Mouse (Mus musculus) liver, embryonic 16.5 days (tissue): Measurements from ENCODE around the gene Gtf3c1. TPM values are rescaled to one million over a fixed set of nuclear protein-coding genes. Genes with fewer than 3 reads are reported as not detected.

ENCODE experiments used
- ATAC-seq: fragments of 200-750 bp; cut with Nextera tagmentation; 2 replicates; pipeline ENCODE4 v1.8.0; 2017; ENCODE audit warnings: low read depth, mild to moderate bottlenecking, moderate number of reproducible peaks, moderate library complexity
- H3K27ac ChIP-seq: fragments of 300-500 bp; sonication (generic); 2 replicates; pipeline ENCODE4 v1.5.1; 2014; ENCODE audit warnings: mild to moderate bottlenecking, low read length
- H3K27me3 ChIP-seq: fragments of 300-500 bp; sonication (generic); 2 replicates; pipeline ENCODE4 v1.6.1; 2014; ENCODE audit warnings: low read depth, low read length, mixed read lengths; ENCODE audit not compliant: control insufficient read depth, insufficient read depth
- H3K36me3 ChIP-seq: fragments of 300-500 bp; sonication (generic); 2 replicates; pipeline ENCODE4 v1.6.1; 2014; ENCODE audit warnings: mild to moderate bottlenecking; ENCODE audit not compliant: control insufficient read depth, insufficient read depth
- H3K4me1 ChIP-seq: fragments of 300-500 bp; sonication (generic); 2 replicates; pipeline ENCODE4 v1.6.1; 2014; ENCODE audit warnings: low read depth, low read length, mixed read lengths; ENCODE audit not compliant: control insufficient read depth
- H3K4me2 ChIP-seq: fragments of 300-500 bp; sonication (generic); 2 replicates; pipeline ENCODE4 v1.6.1; 2014; ENCODE audit warnings: low read depth, low read length, mixed read lengths
- H3K4me3 ChIP-seq: fragments of 300-500 bp; sonication (generic); 2 replicates; pipeline ENCODE4 v1.5.1; 2014; ENCODE audit warnings: low read depth, mild to moderate bottlenecking, low read length
- H3K9ac ChIP-seq: fragments of 300-500 bp; sonication (generic); 2 replicates; pipeline ENCODE4 v1.6.1; 2014; ENCODE audit warnings: low read depth, low read length
- H3K9me3 ChIP-seq: fragments of 300-500 bp; sonication (generic); replicated peaks from 2 replicates; pipeline ENCODE4 v1.6.1; 2016; ENCODE audit warnings: low read length; ENCODE audit not compliant: control insufficient read depth
- WGBS: fragments of 180-500 bp; shearing (Covaris S2); extraction: QIAGEN DNeasy Blood & Tissue Kit; methylation state at CpG from one replicate; pipeline ENCODE4 v1.1.7; 2014; ENCODE audit not compliant: insufficient replicate concordance; 5-methylcytosine and 5-hydroxymethylcytosine counted together
- polyA plus RNA-seq: library from polyadenylated mRNA; unstranded; fragments of >200 nt; fragmentation: Nextera tagmentation; extraction: Ambion mirVana; gene quantifications from 2 replicates; pipeline ENCODE4 v1.2.1, GENCODE M21; 2015

Gene Gtf3c1
- polyA plus RNA-seq, result 7.1 and 7.3 TPM in 2 replicates

DNA sequence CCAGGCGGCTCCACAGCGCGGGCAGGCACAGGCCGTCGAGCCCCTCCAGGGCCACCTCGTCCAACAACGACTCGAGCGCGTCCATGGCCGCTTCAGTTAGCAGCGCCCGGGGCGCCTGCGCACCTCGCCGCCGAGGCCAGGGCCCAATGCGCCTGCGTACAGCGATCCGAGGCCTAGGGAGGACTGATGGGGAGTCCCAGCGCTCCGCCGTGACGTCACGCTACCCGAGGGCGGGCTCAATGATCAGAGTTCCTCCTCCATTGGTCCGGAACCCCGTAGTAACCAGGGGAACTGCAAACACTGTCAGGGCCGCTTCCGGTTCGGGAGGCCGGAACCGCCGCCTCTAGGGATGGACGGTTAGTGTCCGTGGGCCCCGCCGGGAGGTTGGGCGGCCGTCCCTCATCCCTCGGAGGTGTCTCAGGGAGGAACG lies at the start of gene Gtf3c1, which contains the start of gene D430042O09Rik:
Gene Gtf3c1, minus strand, starts transcription at position 188 of the 430 bp plus-strand sequence.
Gene D430042O09Rik, plus strand, starts transcription at position 296 of the 430 bp plus-strand sequence.
- peaks cover 6% of the 10 kb centered on the region for H3K36me3 ChIP-seq
- ATAC-seq, result peak; percentile 98
- H3K9me3 ChIP-seq, result no peaks in the 10 kb centered on the region
- peak within 1 kb of the TSS; percentile 88 for H3K27ac ChIP-seq
- peak within 1 kb of the TSS; percentile 96 for H3K4me2 ChIP-seq
- peak within 1 kb of the TSS; percentile 90 for H3K9ac ChIP-seq
- peak within 1 kb of the TSS; percentile 94 for H3K4me3 ChIP-seq
- 0% methylated on average over 45 of the region's 45 CpGs for WGBS
- H3K27me3 ChIP-seq, result no peaks in the 10 kb centered on the region
- H3K4me1 ChIP-seq, result peaks cover 31% of the 10 kb centered on the region

DNA sequence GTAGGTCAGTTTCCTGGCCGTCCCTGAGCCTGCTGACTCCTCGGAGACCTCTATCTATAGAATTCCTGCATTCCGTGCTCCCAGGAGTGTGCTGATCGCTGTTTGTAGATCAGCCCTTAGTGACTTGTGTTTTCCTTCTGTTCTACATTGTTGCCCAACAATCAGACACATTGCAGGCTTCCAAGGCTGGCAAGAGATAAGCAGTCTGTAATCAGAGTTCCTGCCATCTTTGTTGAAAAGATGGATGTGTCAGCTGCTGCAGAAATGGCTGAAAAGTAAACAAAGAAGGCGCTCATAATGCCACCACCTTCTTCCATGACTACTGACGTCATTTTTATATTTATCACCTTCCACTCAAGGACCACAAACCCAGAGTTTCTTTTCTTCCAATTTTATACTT lies 49.2 kb upstream of the Gtf3c1 start:
- 44% methylated on average over 6 of the region's 6 CpGs for WGBS
- Histone ChIP-seq H3K27me3 (no peaks in the 10 kb centered on the region), H3K36me3 (no peaks in the 10 kb centered on the region), H3K4me3 (no peak overlapping the region), H3K4me2 (no peak overlapping the region), H3K27ac (no peak overlapping the region), H3K9ac (no peak overlapping the region), H3K4me1 (no peaks in the 10 kb centered on the region), H3K9me3 (no peaks in the 10 kb centered on the region)
- ATAC-seq, result no peak

- Histone ChIP-seq H3K27me3 (no peaks in the 10 kb centered on the region), H3K9me3 (no peaks in the 10 kb centered on the region), H3K27ac (no peak overlapping the region), H3K4me1 (no peaks in the 10 kb centered on the region), H3K4me2 (no peak overlapping the region), H3K9ac (no peak overlapping the region), H3K36me3 (no peaks in the 10 kb centered on the region), H3K4me3 (no peak overlapping the region)
- ATAC-seq, result no peak
- 60% methylated on average over 3 of the region's 3 CpGs for WGBS
Observed at GRCm38 (mm10) chr7:125753326-125753715, 45.7 kb upstream of the Gtf3c1 start.

DNA sequence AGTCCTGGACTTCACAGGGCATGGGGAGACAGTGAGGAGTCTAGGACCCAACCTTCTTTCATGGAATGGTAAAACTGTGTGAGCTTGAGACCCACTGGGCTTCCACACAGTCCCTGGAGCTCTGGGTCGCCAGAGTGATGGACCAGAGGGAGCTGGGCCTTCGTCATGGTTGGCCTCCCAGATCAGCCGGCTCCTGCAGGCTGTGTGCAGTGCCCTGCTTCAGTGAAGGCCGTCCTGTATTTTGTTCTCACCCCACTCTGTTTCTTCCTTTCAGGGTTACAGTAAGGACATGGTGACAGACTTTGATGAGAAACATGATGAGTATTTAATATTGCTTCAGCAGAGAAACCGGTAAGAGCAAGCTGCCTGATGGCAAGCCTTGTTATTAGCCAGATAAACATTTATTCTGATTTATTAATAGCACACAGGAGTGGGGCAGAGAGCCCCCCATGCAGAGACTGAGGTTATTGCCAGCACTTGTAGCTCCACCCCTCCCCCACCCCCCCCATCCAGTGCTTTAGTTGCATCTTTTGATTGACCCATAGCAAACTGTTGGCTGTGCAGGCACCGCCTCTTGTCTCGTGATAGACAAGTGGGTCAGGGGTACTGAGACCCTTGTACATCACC lies 45.2 kb upstream of the Gtf3c1 start:
- H3K36me3 ChIP-seq, result no peaks in the 10 kb centered on the region
- H3K4me1 ChIP-seq, result no peaks in the 10 kb centered on the region
- H3K4me3 ChIP-seq, result no peak overlapping the region
- H3K9me3 ChIP-seq, result no peaks in the 10 kb centered on the region
- no peak for ATAC-seq
- no peak overlapping the region for H3K27ac ChIP-seq
- no peak overlapping the region for H3K4me2 ChIP-seq
- no peaks in the 10 kb centered on the region for H3K27me3 ChIP-seq
- WGBS, result 67% methylated on average over 7 of the region's 7 CpGs
- H3K9ac ChIP-seq, result no peak overlapping the region

GRCm38 (mm10) chr7:125748186-125748585 lies 40.6 kb upstream of the Gtf3c1 start:
- Histone ChIP-seq H3K27ac (no peak overlapping the region), H3K4me2 (no peak overlapping the region), H3K9ac (no peak overlapping the region), H3K9me3 (no peaks in the 10 kb centered on the region), H3K4me3 (no peak overlapping the region), H3K27me3 (no peaks in the 10 kb centered on the region), H3K36me3 (no peaks in the 10 kb centered on the region), H3K4me1 (no peaks in the 10 kb centered on the region)
- ATAC-seq, result no peak
- WGBS, result 48% methylated on average over 3 of the region's 3 CpGs

DNA sequence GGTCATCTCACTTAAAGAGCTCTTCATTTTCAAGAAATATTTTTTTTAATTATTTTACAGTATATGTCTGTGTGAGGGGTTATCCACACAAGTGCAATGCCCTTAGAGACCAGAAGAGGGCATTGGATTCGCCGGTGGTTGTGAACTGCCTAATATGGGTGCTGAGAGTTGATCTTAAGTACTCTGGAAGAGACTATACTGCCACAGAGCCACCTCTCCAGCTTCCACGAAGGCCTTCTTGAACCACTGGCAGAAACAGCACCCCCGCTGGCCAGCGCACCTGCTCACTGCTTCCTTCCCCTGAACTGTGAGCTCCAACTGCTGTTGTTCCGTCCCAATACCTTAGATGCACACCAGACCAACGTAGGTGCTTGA lies 39.7 kb upstream of the Gtf3c1 start:
- 51% methylated on average over 7 of the region's 7 CpGs for WGBS
- H3K4me3 ChIP-seq, result no peak overlapping the region
- no peaks in the 10 kb centered on the region for H3K4me1 ChIP-seq
- no peak overlapping the region for H3K9ac ChIP-seq
- H3K4me2 ChIP-seq, result no peak overlapping the region
- no peaks in the 10 kb centered on the region for H3K36me3 ChIP-seq
- H3K27ac ChIP-seq, result no peak overlapping the region
- no peak for ATAC-seq
- H3K9me3 ChIP-seq, result no peaks in the 10 kb centered on the region
- no peaks in the 10 kb centered on the region for H3K27me3 ChIP-seq

- Histone ChIP-seq H3K4me1 (no peaks in the 10 kb centered on the region), H3K9ac (no peak overlapping the region), H3K36me3 (no peaks in the 10 kb centered on the region), H3K27me3 (no peaks in the 10 kb centered on the region), H3K4me2 (no peak overlapping the region), H3K4me3 (no peak overlapping the region), H3K9me3 (no peaks in the 10 kb centered on the region), H3K27ac (no peak overlapping the region)
- WGBS, result 51% methylated on average over 2 of the region's 2 CpGs
- ATAC-seq, result no peak
Observed at GRCm38 (mm10) chr7:125746621-125747315, 39.2 kb upstream of the Gtf3c1 start.

- Histone ChIP-seq H3K36me3 (no peaks in the 10 kb centered on the region), H3K9me3 (no peaks in the 10 kb centered on the region), H3K4me2 (no peak overlapping the region), H3K4me1 (no peaks in the 10 kb centered on the region), H3K9ac (no peak overlapping the region), H3K27ac (no peak overlapping the region), H3K27me3 (no peaks in the 10 kb centered on the region), H3K4me3 (no peak overlapping the region)
- ATAC-seq, result no peak
- WGBS, result 59% methylated on average over 1 of the region's 1 CpGs
Observed at GRCm38 (mm10) chr7:125744774-125745173, 37.2 kb upstream of the Gtf3c1 start.

DNA sequence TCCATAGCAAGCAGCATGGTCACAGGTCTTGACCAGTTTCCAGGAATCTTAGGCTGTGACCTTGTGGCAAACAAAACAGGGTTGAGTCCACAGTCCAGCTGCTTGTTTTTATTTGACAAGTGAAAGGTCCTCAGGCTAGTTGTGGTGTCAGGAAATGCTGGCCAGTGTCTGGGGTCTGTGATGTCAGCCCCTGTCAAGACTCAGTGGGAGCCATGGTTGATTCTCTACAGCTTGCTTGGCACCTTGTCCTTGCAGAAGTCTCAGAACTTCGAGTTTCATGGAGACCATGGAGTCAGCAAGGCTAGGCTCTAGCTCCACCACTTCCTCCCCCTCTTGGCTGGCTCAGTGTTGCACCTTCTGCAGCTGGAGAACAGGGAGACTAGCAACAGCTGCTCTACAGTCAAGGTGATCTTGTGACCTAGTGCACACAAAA lies 33.7 kb upstream of the Gtf3c1 start:
- Histone ChIP-seq H3K27me3 (no peaks in the 10 kb centered on the region), H3K4me3 (no peak overlapping the region), H3K4me1 (no peaks in the 10 kb centered on the region), H3K36me3 (no peaks in the 10 kb centered on the region), H3K9me3 (no peaks in the 10 kb centered on the region), H3K27ac (no peak overlapping the region), H3K4me2 (no peak overlapping the region), H3K9ac (no peak overlapping the region)
- 24% methylated on average over 1 of the region's 1 CpGs for WGBS
- 0 out of 2 replicates have a peak, but pooled peaks have one; percentile 21 for ATAC-seq
